Mouse (Mus musculus) forebrain, embryonic 14.5 days (tissue): ENCODE results near the gene Hoxc9. TPM values are rescaled to one million over a fixed set of nuclear protein-coding genes. Genes with fewer than 3 reads are reported as not detected.

ENCODE experiments used
- ATAC-seq: fragments of 200-750 bp; cut with Nextera tagmentation; 2 replicates; pipeline ENCODE4 v1.8.0; 2017; ENCODE audit warnings: mild to moderate bottlenecking, moderate library complexity
- DNase-seq: peaks from one replicate; pipeline ENCODE4 v3.0.0-alpha.2; 2015; ENCODE audit warnings: low spot score
- H3K27ac ChIP-seq: fragments of 300-500 bp; sonication (generic); 2 replicates; pipeline ENCODE4 v1.5.1; 2014; ENCODE audit warnings: low read depth, mild to moderate bottlenecking, control low read depth, low read length, moderate library complexity
- H3K27me3 ChIP-seq: fragments of 300-500 bp; sonication (generic); replicated peaks from 2 replicates; pipeline ENCODE4 v1.6.1; 2014; ENCODE audit warnings: low read length, control low read depth, mixed read lengths; ENCODE audit not compliant: control insufficient read depth, insufficient read depth
- H3K36me3 ChIP-seq: fragments of 300-500 bp; sonication (generic); 2 replicates; pipeline ENCODE4 v1.6.1; 2014; ENCODE audit warnings: low read length, control low read depth; ENCODE audit not compliant: control insufficient read depth, insufficient read depth
- H3K4me1 ChIP-seq: fragments of 300-500 bp; sonication (generic); 2 replicates; pipeline ENCODE4 v1.6.1; 2014; ENCODE audit warnings: antibody characterized with exemption, low read length, control low read depth; ENCODE audit not compliant: control insufficient read depth, insufficient read depth
- H3K4me2 ChIP-seq: fragments of 300-500 bp; sonication (generic); 2 replicates; pipeline ENCODE4 v1.6.1; 2014; ENCODE audit warnings: mild to moderate bottlenecking, control low read depth, low read length
- H3K4me3 ChIP-seq: fragments of 300-500 bp; sonication (generic); 2 replicates; pipeline ENCODE4 v1.5.1; 2014; ENCODE audit warnings: low read depth, low read length, control low read depth
- H3K9ac ChIP-seq: fragments of 300-500 bp; sonication (generic); 2 replicates; pipeline ENCODE4 v1.6.1; 2014; ENCODE audit warnings: mild to moderate bottlenecking, low read length, control low read depth, moderate library complexity
- H3K9me3 ChIP-seq: fragments of 300-500 bp; sonication (generic); replicated peaks from 2 replicates; pipeline ENCODE4 v1.6.1; 2016; ENCODE audit warnings: low read length, control low read depth, mixed read lengths; ENCODE audit not compliant: control insufficient read depth
- WGBS: fragments of 180-500 bp; shearing (Covaris S2); extraction: QIAGEN DNeasy Blood & Tissue Kit; methylation state at CpG from one replicate; pipeline ENCODE4 v1.1.7; 2014; 5-methylcytosine and 5-hydroxymethylcytosine counted together
- polyA plus RNA-seq: library from polyadenylated mRNA; unstranded; fragments of >200 nt; fragmentation: Nextera tagmentation; extraction: Ambion mirVana; gene quantifications from 2 replicates; pipeline ENCODE4 v1.2.1, GENCODE M21; 2014

Gene Hoxc9
- polyA plus RNA-seq, 1 experiment from 2014 or later = not detected

GRCm38 (mm10) chr15:102963671-102964640, 12.3 kb upstream of the Hoxc9 start:
- H3K9me3 ChIP-seq = no peaks in the 10 kb centered on the region
- no peaks in the 10 kb centered on the region for H3K4me1 ChIP-seq
- H3K9ac ChIP-seq = no peak overlapping the region
- H3K27ac ChIP-seq = no peak overlapping the region
- 2% methylated on average over 28 of the region's 28 CpGs for WGBS
- H3K4me2 ChIP-seq = no peak overlapping the region
- H3K4me3 ChIP-seq = no peak overlapping the region
- no peak for ATAC-seq
- H3K36me3 ChIP-seq = no peaks in the 10 kb centered on the region
- DNase-seq = no peak
- H3K27me3 ChIP-seq = peaks cover 92% of the 10 kb centered on the region

- no peaks in the 10 kb centered on the region for H3K36me3 ChIP-seq
- no peaks in the 10 kb centered on the region for H3K4me1 ChIP-seq
- DNase-seq (no peak), ATAC-seq (no peak)
- peaks cover 94% of the 10 kb centered on the region for H3K27me3 ChIP-seq
- H3K9ac ChIP-seq = no peak overlapping the region
- H3K4me2 ChIP-seq = no peak overlapping the region
- no peak overlapping the region for H3K4me3 ChIP-seq
- no peak overlapping the region for H3K27ac ChIP-seq
- no peaks in the 10 kb centered on the region for H3K9me3 ChIP-seq
- 3% methylated on average over 26 of the region's 26 CpGs for WGBS
Observed at GRCm38 (mm10) chr15:102965003-102965891, 11.0 kb upstream of the Hoxc9 start.

- no peaks in the 10 kb centered on the region for H3K9me3 ChIP-seq
- 2% methylated on average over 29 of the region's 30 CpGs for WGBS
- peaks cover 96% of the 10 kb centered on the region for H3K27me3 ChIP-seq
- H3K4me1 ChIP-seq = no peaks in the 10 kb centered on the region
- peak overlapping the region; percentile 2; the same call in 1 of the 2 replicates for H3K4me3 ChIP-seq
- peak; percentile 15; the same call in 1 of the 2 replicates for ATAC-seq
- H3K36me3 ChIP-seq = no peaks in the 10 kb centered on the region
- H3K9ac ChIP-seq = no peak overlapping the region
- DNase-seq = peak; percentile 78
- H3K4me2 ChIP-seq = no peak overlapping the region
- H3K27ac ChIP-seq = no peak overlapping the region
Observed at GRCm38 (mm10) chr15:102965892-102966775, 10.1 kb upstream of the Hoxc9 start.

- Histone ChIP-seq H3K9me3 (no peaks in the 10 kb centered on the region), H3K4me1 (no peaks in the 10 kb centered on the region), H3K9ac (no peak within 1 kb of the TSS), H3K4me2 (no peak within 1 kb of the TSS), H3K4me3 (peak within 1 kb of the TSS; percentile 2; the same call in 1 of the 2 replicates), H3K27me3 (peaks cover 96% of the 10 kb centered on the region), H3K36me3 (no peaks in the 10 kb centered on the region), H3K27ac (no peak within 1 kb of the TSS)
- under 1% methylated on average over 27 of the region's 27 CpGs for WGBS
- DNase-seq = no peak
- peak; percentile 18; the same call in 1 of the 2 replicates for ATAC-seq
Observed at GRCm38 (mm10) chr15:102966776-102967311, 9.4 kb upstream of the Hoxc9 start, which contains the start of gene Hoxc10. TSS of gene Hoxc10 (plus strand) at chr15:102966796.

GRCm38 (mm10) chr15:102967312-102967510, 9.0 kb upstream of the Hoxc9 start, which contains the start of gene Hoxc5:
TSS of gene Hoxc5 (plus strand) at chr15:102967443.
- Histone ChIP-seq H3K27ac (no peak within 1 kb of the TSS), H3K27me3 (peaks cover 98% of the 10 kb centered on the region), H3K4me2 (no peak within 1 kb of the TSS), H3K4me1 (no peaks in the 10 kb centered on the region), H3K4me3 (peak within 1 kb of the TSS; percentile 2; the same call in 1 of the 2 replicates), H3K9ac (no peak within 1 kb of the TSS), H3K9me3 (no peaks in the 10 kb centered on the region), H3K36me3 (no peaks in the 10 kb centered on the region)
- DNase-seq = no peak
- no peak for ATAC-seq
- WGBS = 3% methylated on average over 12 of the region's 12 CpGs

GRCm38 (mm10) chr15:102967511-102968397, 8.5 kb upstream of the Hoxc9 start:
- DNase-seq (no peak), ATAC-seq (no peak)
- Histone ChIP-seq H3K36me3 (no peaks in the 10 kb centered on the region), H3K4me3 (no peak overlapping the region), H3K27ac (no peak overlapping the region), H3K4me2 (no peak overlapping the region), H3K9me3 (no peaks in the 10 kb centered on the region), H3K9ac (no peak overlapping the region), H3K4me1 (no peaks in the 10 kb centered on the region), H3K27me3 (peaks cover 98% of the 10 kb centered on the region)
- 2% methylated on average over 34 of the region's 34 CpGs for WGBS

GRCm38 (mm10) chr15:102969296-102969695, 6.9 kb upstream of the Hoxc9 start:
- H3K36me3 ChIP-seq = no peaks in the 10 kb centered on the region
- H3K4me1 ChIP-seq = no peaks in the 10 kb centered on the region
- H3K27me3 ChIP-seq = peaks cover 99% of the 10 kb centered on the region
- no peaks in the 10 kb centered on the region for H3K9me3 ChIP-seq
- H3K9ac ChIP-seq = no peak overlapping the region
- 34% methylated on average over 1 of the region's 1 CpGs for WGBS
- no peak overlapping the region for H3K4me3 ChIP-seq
- no peak for DNase-seq
- ATAC-seq = no peak
- H3K27ac ChIP-seq = no peak overlapping the region
- no peak overlapping the region for H3K4me2 ChIP-seq
